Mouse (Mus musculus) MEL (cell line): ENCODE results near the gene Atg4a-ps. TPM values are rescaled to one million over a fixed set of nuclear protein-coding genes. Genes with fewer than 3 reads are reported as not detected.

Experiments
- DNase-seq: peaks from one replicate; pipeline ENCODE4 v3.0.0; 2011; ENCODE audit warnings: low read depth, low spot score
- H3K27ac ChIP-seq: 2 replicates; pipeline ENCODE4 v1.5.1; 2012; ENCODE audit warnings: low read depth, mild to moderate bottlenecking, control low read depth, low read length, moderate library complexity; ENCODE audit not compliant: control insufficient read depth
- H3K27me3 ChIP-seq, 2 experiments: fragments of 150-350 bp in 1 of 2; sonication (generic) in 1 of 2; 2 replicates each; pipeline ENCODE4 v1.6.1; 2012; ENCODE audit warnings: low read length in 2 of 2, mild to moderate bottlenecking in 2 of 2, improper control_type of control experiment in 1 of 2, moderate library complexity in 1 of 2; ENCODE audit not compliant: insufficient read depth in 2 of 2, control insufficient read depth in 1 of 2
- H3K36me3 ChIP-seq, 2 experiments: 2 replicates each; pipeline ENCODE4 v1.6.1; 2012 to 2014; ENCODE audit warnings: low read length in 2 of 2, improper control_type of control experiment in 1 of 2, inconsistent platforms in 1 of 2, mild to moderate bottlenecking in 1 of 2; ENCODE audit not compliant: insufficient read depth in 2 of 2, control insufficient read depth in 1 of 2
- H3K4me1 ChIP-seq, 2 experiments: fragments of 150-350 bp in 1 of 2; sonication (generic) in 1 of 2; 2 replicates each; pipeline ENCODE4 v1.6.1; 2012; ENCODE audit warnings: low read length in 2 of 2, improper control_type of control experiment in 1 of 2, mild to moderate bottlenecking in 1 of 2; ENCODE audit not compliant: insufficient read depth in 2 of 2, control insufficient read depth in 1 of 2
- H3K4me3 ChIP-seq, 2 experiments: fragments of 150-350 bp in 1 of 2; sonication (generic) in 1 of 2; 2 replicates each; pipeline ENCODE4 v1.5.1; 2012; ENCODE audit warnings: low read depth in 2 of 2, low read length in 2 of 2, mild to moderate bottlenecking in 2 of 2, moderate library complexity in 2 of 2, control low read depth in 1 of 2, improper control_type of control experiment in 1 of 2; ENCODE audit not compliant: control insufficient read depth in 1 of 2, insufficient read depth in 1 of 2
- H3K79me2 ChIP-seq: 2 replicates; pipeline ENCODE4 v1.6.1; 2012; ENCODE audit warnings: mild to moderate bottlenecking, low read length, moderate library complexity; ENCODE audit not compliant: control insufficient read depth, poor library complexity, insufficient read depth
- H3K9ac ChIP-seq: 2 replicates; pipeline ENCODE4 v1.6.1; 2012; ENCODE audit warnings: low read depth, mild to moderate bottlenecking, control low read depth, low read length, moderate library complexity; ENCODE audit not compliant: control insufficient read depth, poor library complexity, severe bottlenecking
- H3K9me3 ChIP-seq: fragments of 150-350 bp; sonication (generic); replicated peaks from 2 replicates; pipeline ENCODE4 v1.6.1; 2012; ENCODE audit warnings: mild to moderate bottlenecking, low read length, improper control_type of control experiment, moderate library complexity; ENCODE audit not compliant: insufficient read depth
- CHD1 ChIP-seq: IDR thresholded peaks from 2 replicates; pipeline ENCODE4 v1.6.1; 2012; ENCODE audit warnings: low read depth, mild to moderate bottlenecking, inconsistent platforms, low read length, improper control_type of control experiment
- E2F4 ChIP-seq: IDR thresholded peaks from 2 replicates; pipeline ENCODE4 v1.6.1; 2011; ENCODE audit warnings: low read depth, low read length, improper control_type of control experiment, borderline replicate concordance
- ETS1 ChIP-seq: IDR thresholded peaks from 2 replicates; pipeline ENCODE4 v1.6.1; 2012; ENCODE audit warnings: low read depth, mild to moderate bottlenecking, inconsistent platforms, low read length, improper control_type of control experiment, moderate library complexity
- GABPA ChIP-seq: IDR thresholded peaks from 2 replicates; pipeline ENCODE4 v1.6.1; 2012; ENCODE audit warnings: low read depth, mild to moderate bottlenecking, inconsistent platforms, low read length, improper control_type of control experiment, moderate library complexity
- JUND ChIP-seq: IDR thresholded peaks from 2 replicates; pipeline ENCODE4 v1.6.1; 2011; ENCODE audit warnings: low read depth, mild to moderate bottlenecking, improper control_type of control experiment, low read length
- KAT2A ChIP-seq: conservative IDR thresholded peaks from 2 replicates; pipeline ENCODE4 v1.6.1; 2012; ENCODE audit warnings: low read depth, low read length, improper control_type of control experiment, inconsistent platforms
- MAX ChIP-seq: IDR thresholded peaks from 2 replicates; pipeline ENCODE4 v1.6.1; 2011; ENCODE audit warnings: low read length, improper control_type of control experiment
- MXI1 ChIP-seq: IDR thresholded peaks from 2 replicates; pipeline ENCODE4 v1.6.1; 2011; ENCODE audit warnings: mild to moderate bottlenecking, low read depth, low read length, improper control_type of control experiment
- MYB ChIP-seq: IDR thresholded peaks from 2 replicates; pipeline ENCODE4 v1.6.1; 2011; ENCODE audit warnings: mild to moderate bottlenecking, low read depth, low read length, improper control_type of control experiment
- MYC ChIP-seq: IDR thresholded peaks from 2 replicates; pipeline ENCODE4 v1.6.1; 2011; ENCODE audit warnings: low read depth, mild to moderate bottlenecking, low read length, improper control_type of control experiment, moderate library complexity
- NRF1 ChIP-seq: IDR thresholded peaks from 2 replicates; pipeline ENCODE4 v1.6.1; 2014; ENCODE audit warnings: low read depth, mild to moderate bottlenecking, inconsistent platforms, low read length, improper control_type of control experiment, moderate library complexity; ENCODE audit not compliant: poor library complexity, insufficient read depth, severe bottlenecking
- POLR2AphosphoS2 ChIP-seq: IDR thresholded peaks from 2 replicates; pipeline ENCODE4 v1.6.1; 2011; ENCODE audit warnings: low read length, improper control_type of control experiment
- RCOR1 ChIP-seq: IDR thresholded peaks from 2 replicates; pipeline ENCODE4 v1.6.1; 2012; ENCODE audit warnings: low read depth, mild to moderate bottlenecking, inconsistent platforms, low read length, improper control_type of control experiment
- SMC3 ChIP-seq: IDR thresholded peaks from 2 replicates; pipeline ENCODE4 v1.6.1; 2011; ENCODE audit warnings: low read depth, low read length, improper control_type of control experiment
- USF1 ChIP-seq: IDR thresholded peaks from 2 replicates; pipeline ENCODE4 v1.6.1; 2014; ENCODE audit warnings: low read depth, mild to moderate bottlenecking, inconsistent platforms, low read length, improper control_type of control experiment, moderate library complexity
- USF2 ChIP-seq, 2 experiments: IDR thresholded peaks; 2 replicates each; pipeline ENCODE4 v1.6.1; 2011 to 2012; ENCODE audit warnings: improper control_type of control experiment in 2 of 2, low read length in 2 of 2, borderline replicate concordance in 1 of 2, inconsistent platforms in 1 of 2, low read depth in 1 of 2, mild to moderate bottlenecking in 1 of 2; ENCODE audit not compliant: insufficient read depth in 1 of 2
- ZKSCAN1 ChIP-seq: IDR thresholded peaks from 2 replicates; pipeline ENCODE4 v1.6.1; 2012; ENCODE audit warnings: low read depth, mild to moderate bottlenecking, inconsistent platforms, low read length, improper control_type of control experiment, moderate library complexity
- ZMIZ1 ChIP-seq: IDR thresholded peaks from 2 replicates; pipeline ENCODE4 v1.6.1; 2012; ENCODE audit warnings: low read depth, mild to moderate bottlenecking, inconsistent platforms, low read length, improper control_type of control experiment, moderate library complexity
- ZNF384 ChIP-seq: IDR thresholded peaks from 2 replicates; pipeline ENCODE4 v1.6.1; 2012; ENCODE audit warnings: low read depth, mild to moderate bottlenecking, inconsistent platforms, low read length, improper control_type of control experiment
- polyA plus RNA-seq, 2 experiments: library from polyadenylated mRNA; stranded (reverse) in 1 of 2; unstranded in 1 of 2; fragments of >175 nt in 1 of 2; fragments of >200 nt in 1 of 2; gene quantifications; 2 replicates each; pipeline versions ENCODE4 v1.2.1 to v1.2.4; 2012; ENCODE audit warnings: low replicate concordance in 2 of 2, low read depth in 1 of 2; ENCODE audit not compliant: insufficient read length in 2 of 2, insufficient read depth in 1 of 2, missing spikeins in 1 of 2
- total RNA-seq: library from RNA; depleted of rRNA; stranded (reverse); fragments of 300-350 nt; gene quantifications from 2 replicates; pipeline ENCODE4 v1.2.3, GENCODE M21; 2012

The Atg4a-ps gene
- total and polyA plus RNA-seq, 3 experiments, result 0.81 to 3.4 TPM; not detected in 1

DNA sequence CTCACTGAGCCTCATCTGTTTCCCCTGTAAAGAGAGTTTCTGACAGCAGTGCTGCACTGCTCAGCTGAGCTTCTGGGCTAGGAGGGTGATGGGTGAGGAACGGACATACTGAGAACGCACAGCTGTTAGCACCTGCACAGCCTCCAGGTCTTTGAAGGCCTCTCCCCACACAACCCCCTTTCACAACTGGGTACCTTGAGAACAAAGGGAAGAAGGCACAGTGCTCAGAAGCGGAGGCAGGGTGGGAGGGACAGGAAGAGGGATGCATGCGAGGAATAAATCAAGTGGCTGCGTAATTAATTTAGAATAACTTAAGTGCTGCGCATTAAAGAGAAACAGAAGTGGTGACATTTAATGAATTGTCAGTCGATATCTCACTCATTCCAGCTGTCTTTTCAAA lies 4.6 kb downstream of the Atg4a-ps start:
- Histone ChIP-seq H3K9ac (no peak overlapping the region), H3K4me1 (no peaks in the 10 kb centered on the region), H3K9me3 (no peaks in the 10 kb centered on the region), H3K4me3 (no peak overlapping the region), H3K27me3 (no peaks in the 10 kb centered on the region; a peak in 1 of 4 replicates), H3K36me3 (no peaks in the 10 kb centered on the region), H3K27ac (no peak overlapping the region), H3K79me2 (no peaks in the 10 kb centered on the region)
- TF ChIP-seq ETS1 (no peak), MYC (no peak), KAT2A (no peak), USF2 (IDR thresholded peaks at IDR 0.05; ENCODE audit: borderline replicate concordance in 1 of 2, insufficient read depth in 1 of 2, low read depth in 1 of 2, low read length in 2 of 2) (no peak), USF1 (no peak), RCOR1 (no peak), ZNF384 (no peak), CHD1 (no peak)
- DNase-seq, result no peak

DNA sequence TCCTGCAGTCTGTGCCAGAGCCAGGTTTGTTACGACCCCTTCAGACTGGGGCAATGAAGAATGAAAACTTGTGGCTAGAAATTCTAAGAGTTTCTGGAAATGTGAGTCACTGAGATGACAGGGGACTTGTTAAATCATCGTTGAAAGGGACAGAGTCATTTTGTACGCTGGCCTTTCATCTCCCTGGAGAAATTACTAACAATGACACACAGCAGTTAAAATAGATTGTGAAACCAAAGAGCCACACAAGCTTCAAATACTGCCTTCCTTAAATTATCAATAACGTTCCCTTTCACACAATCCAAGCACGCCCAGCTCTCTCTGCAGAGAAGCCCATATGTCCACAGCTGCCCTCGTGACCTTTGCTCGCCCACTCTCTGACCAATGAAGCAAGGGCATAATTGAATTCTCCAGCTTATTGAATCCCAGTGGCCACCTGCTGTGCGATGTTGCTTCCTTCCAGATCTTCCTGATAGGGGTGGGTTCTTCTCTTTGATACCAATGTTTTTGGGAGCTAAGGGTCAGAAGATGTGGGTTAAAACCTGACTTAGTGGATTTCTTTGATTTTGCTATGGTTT lies 5.6 kb downstream of the Atg4a-ps start:
- no peak for TF ChIP-seq MYB
- no peak for TF ChIP-seq POLR2AphosphoS2
- TF ChIP-seq ZNF384, result no peak
- TF ChIP-seq MAX, result no peak
- TF ChIP-seq MYC, result no peak
- no peak for TF ChIP-seq ZMIZ1
- TF ChIP-seq USF2 (IDR thresholded peaks at IDR 0.05; ENCODE audit: borderline replicate concordance in 1 of 2, insufficient read depth in 1 of 2, low read depth in 1 of 2, low read length in 2 of 2), result no peak

DNA sequence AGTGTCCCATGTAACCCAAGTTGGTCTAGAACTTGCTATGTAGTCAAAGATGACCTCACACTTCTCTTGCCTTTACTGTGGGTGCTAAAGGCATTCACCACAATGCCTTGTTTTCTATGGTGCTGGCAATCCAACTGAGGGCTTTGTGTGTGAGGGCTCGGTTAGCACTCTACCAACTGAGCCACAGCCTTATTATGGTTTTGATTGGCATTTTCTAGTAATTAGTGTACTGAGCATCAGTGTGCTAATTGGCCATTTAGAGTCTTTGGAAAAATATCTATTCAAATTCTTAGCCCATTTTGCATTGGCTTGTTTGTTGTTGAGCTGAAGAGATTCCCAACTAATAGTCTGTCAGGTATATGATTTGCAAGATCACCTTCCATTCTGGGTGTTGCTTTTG lies 8.2 kb downstream of the Atg4a-ps start:
- no peak overlapping the region for H3K27ac ChIP-seq
- no peaks in the 10 kb centered on the region for H3K4me1 ChIP-seq
- no peak overlapping the region for H3K4me3 ChIP-seq
- H3K79me2 ChIP-seq, result no peaks in the 10 kb centered on the region
- H3K9me3 ChIP-seq, result no peaks in the 10 kb centered on the region
- no peaks in the 10 kb centered on the region; a peak in 2 of 4 replicates for H3K27me3 ChIP-seq
- DNase-seq, result no peak
- no peak overlapping the region for H3K9ac ChIP-seq
- TF ChIP-seq MXI1 (no peak), SMC3 (no peak), ZKSCAN1 (no peak), NRF1 (no peak), JUND (no peak), E2F4 (no peak), GABPA (no peak), ZMIZ1 (no peak)
- no peaks in the 10 kb centered on the region for H3K36me3 ChIP-seq

More for the DNA sequence above, 5.6 kb downstream of the Atg4a-ps start:
- H3K4me1 ChIP-seq, result no peaks in the 10 kb centered on the region
- H3K27me3 ChIP-seq, result no peaks in the 10 kb centered on the region; a peak in 2 of 4 replicates
- no peak overlapping the region for H3K4me3 ChIP-seq
- H3K27ac ChIP-seq, result no peak overlapping the region
- H3K9ac ChIP-seq, result no peak overlapping the region
- H3K36me3 ChIP-seq, result no peaks in the 10 kb centered on the region
- H3K9me3 ChIP-seq, result no peaks in the 10 kb centered on the region
- H3K79me2 ChIP-seq, result no peaks in the 10 kb centered on the region
- DNase-seq, result no peak
